Mouse (Mus musculus) testis, adult 2 months (tissue): ENCODE measurements around the gene Gramd2. TPM values are rescaled to one million over a fixed set of nuclear protein-coding genes. Genes with fewer than 3 reads are reported as not detected.

Experiments used
- H3K27ac ChIP-seq: fragments of 200-500 bp; 2 replicates; pipeline ENCODE4 v1.5.1; 2012; ENCODE audit warnings: low read depth, low read length; ENCODE audit not compliant: control insufficient read depth, insufficient read depth
- H3K27me3 ChIP-seq: fragments of 200-500 bp; 2 replicates; pipeline ENCODE4 v1.6.1; 2012; ENCODE audit warnings: mild to moderate bottlenecking, low read length, moderate library complexity; ENCODE audit not compliant: control insufficient read depth, insufficient read depth
- H3K36me3 ChIP-seq: fragments of 200-500 bp; 2 replicates; pipeline ENCODE4 v1.6.1; 2012; ENCODE audit warnings: mild to moderate bottlenecking, low read length; ENCODE audit not compliant: control insufficient read depth, insufficient read depth
- H3K4me1 ChIP-seq: fragments of 200-500 bp; 2 replicates; pipeline ENCODE4 v1.6.1; 2012; ENCODE audit warnings: low read length; ENCODE audit not compliant: control insufficient read depth, insufficient read depth
- H3K4me3 ChIP-seq: fragments of 200-500 bp; 2 replicates; pipeline ENCODE4 v1.5.1; 2012; ENCODE audit warnings: low read depth, mild to moderate bottlenecking, low read length, moderate library complexity, mixed read lengths; ENCODE audit not compliant: control insufficient read depth
- CTCF ChIP-seq: fragments of 200-500 bp; IDR thresholded peaks from 2 replicates; pipeline ENCODE4 v1.5.1; 2012; ENCODE audit warnings: low read depth, mild to moderate bottlenecking, inconsistent platforms, low read length, moderate library complexity; ENCODE audit not compliant: control insufficient read depth, insufficient read depth, insufficient replicate concordance
- POLR2A ChIP-seq: fragments of 200-500 bp; IDR thresholded peaks from 2 replicates; pipeline ENCODE4 v1.6.1; 2012; ENCODE audit warnings: low read depth, mild to moderate bottlenecking, inconsistent platforms, low read length, moderate library complexity; ENCODE audit not compliant: control insufficient read depth
- polyA plus RNA-seq: library from polyadenylated mRNA; depleted of rRNA; stranded (reverse); fragments of >200 nt; gene quantifications from 2 replicates; pipeline ENCODE4 v1.2.3, GENCODE M21; 2012

Gene Gramd2
- polyA plus RNA-seq, 1 experiment = 14.5 TPM

GRCm38 (mm10) chr9:59669172-59669571 lies 10.8 kb upstream of the Gramd2 start:
- H3K4me1 ChIP-seq = no peaks in the 10 kb centered on the region
- TF ChIP-seq CTCF (no peak), POLR2A (no peak)

GRCm38 (mm10) chr9:59672195-59672894 lies 7.6 kb upstream of the Gramd2 start:
- no peaks in the 10 kb centered on the region for H3K36me3 ChIP-seq
- no peak overlapping the region for H3K27ac ChIP-seq
- no peaks in the 10 kb centered on the region for H3K27me3 ChIP-seq
- TF ChIP-seq CTCF = no peak
- no peak for TF ChIP-seq POLR2A
- no peaks in the 10 kb centered on the region for H3K4me1 ChIP-seq
- H3K4me3 ChIP-seq = no peak overlapping the region

More at GRCm38 (mm10) chr9:59669172-59669571, 10.8 kb upstream of the Gramd2 start:
- Histone ChIP-seq H3K4me3 (no peak overlapping the region), H3K27me3 (no peaks in the 10 kb centered on the region), H3K36me3 (no peaks in the 10 kb centered on the region), H3K27ac (no peak overlapping the region)

GRCm38 (mm10) chr9:59673427-59673826 lies 6.5 kb upstream of the Gramd2 start:
- Histone ChIP-seq H3K27ac (no peak overlapping the region), H3K4me1 (no peaks in the 10 kb centered on the region), H3K27me3 (no peaks in the 10 kb centered on the region), H3K36me3 (no peaks in the 10 kb centered on the region), H3K4me3 (no peak overlapping the region)
- TF ChIP-seq POLR2A (no peak), CTCF (no peak)

DNA sequence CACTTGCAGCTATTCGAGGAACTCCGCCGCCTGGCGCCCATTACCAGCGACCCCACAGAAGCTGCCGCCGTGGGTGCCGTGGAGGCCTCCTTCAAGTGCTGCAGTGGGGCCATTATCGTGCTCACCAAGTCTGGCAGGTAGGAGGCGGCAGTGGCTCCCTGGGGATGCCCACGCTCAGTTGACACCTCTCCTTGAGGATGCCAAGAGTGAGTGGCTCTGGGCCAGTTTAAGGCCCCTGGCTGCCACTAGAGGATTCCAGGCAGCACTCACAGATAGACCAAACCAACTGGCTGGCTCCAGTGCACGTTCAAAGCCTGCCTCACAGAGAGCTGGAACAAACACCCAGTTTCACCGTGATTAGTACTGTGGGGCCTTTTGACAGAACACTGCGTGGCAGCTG lies 4.3 kb upstream of the Gramd2 start:
- H3K27me3 ChIP-seq = no peaks in the 10 kb centered on the region
- H3K4me1 ChIP-seq = peaks cover 11% of the 10 kb centered on the region
- H3K36me3 ChIP-seq = no peaks in the 10 kb centered on the region
- no peak overlapping the region for H3K27ac ChIP-seq
- H3K4me3 ChIP-seq = no peak overlapping the region
- no peak for TF ChIP-seq CTCF
- TF ChIP-seq POLR2A = no peak

DNA sequence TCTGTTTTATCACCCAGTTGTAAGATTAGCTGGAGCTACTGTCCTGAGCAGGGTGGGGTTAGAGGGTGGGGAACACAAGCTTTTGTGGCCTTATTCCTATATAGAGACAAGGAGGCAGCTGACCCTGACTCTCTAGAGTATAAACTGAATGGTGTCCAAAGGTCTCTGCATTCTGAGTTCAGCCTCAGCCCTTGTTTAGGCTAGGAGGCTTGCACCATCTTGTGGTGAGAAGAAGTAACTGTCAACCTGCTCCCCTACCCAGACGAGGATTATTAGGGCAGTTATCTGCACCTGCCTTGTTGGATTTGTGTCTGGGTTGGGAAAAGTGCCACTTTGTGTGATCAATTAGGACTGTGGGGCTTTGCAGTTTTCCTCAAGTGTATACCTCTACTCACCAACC lies 1.6 kb upstream of the Gramd2 start:
- Histone ChIP-seq H3K4me1 (peaks cover 18% of the 10 kb centered on the region), H3K36me3 (no peaks in the 10 kb centered on the region), H3K27ac (no peak overlapping the region), H3K27me3 (no peaks in the 10 kb centered on the region), H3K4me3 (no peak overlapping the region)
- TF ChIP-seq CTCF (no peak), POLR2A (no peak)

DNA sequence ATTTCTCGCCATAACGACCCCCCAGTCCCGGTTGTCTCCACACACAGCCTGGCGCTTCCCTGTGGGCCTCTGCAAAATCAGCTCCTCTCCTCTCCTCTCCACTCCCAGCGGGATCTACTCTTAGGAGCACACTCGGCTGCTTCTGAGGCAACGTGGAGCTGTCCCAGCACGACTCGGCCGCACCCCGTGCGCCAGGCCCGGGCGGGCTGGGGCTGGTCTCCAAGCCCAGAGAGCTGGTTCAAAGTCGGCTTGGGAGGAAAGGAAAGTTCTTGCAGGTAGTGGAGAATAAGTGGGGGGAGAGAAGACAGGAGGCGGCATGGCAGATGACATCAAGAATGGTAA lies 561 bp downstream of the Gramd2 start:
- Histone ChIP-seq H3K4me1 (peaks cover 18% of the 10 kb centered on the region), H3K27me3 (no peaks in the 10 kb centered on the region), H3K4me3 (peak overlapping the region; percentile 94), H3K27ac (peak overlapping the region; percentile 42; the same call in 1 of the 2 replicates), H3K36me3 (no peaks in the 10 kb centered on the region)
- TF ChIP-seq POLR2A (no peak), CTCF (no peak)

GRCm38 (mm10) chr9:59684020-59684419 lies 4.1 kb downstream of the Gramd2 start:
- Histone ChIP-seq H3K4me3 (no peak overlapping the region), H3K36me3 (no peaks in the 10 kb centered on the region), H3K4me1 (peaks cover 18% of the 10 kb centered on the region), H3K27me3 (no peaks in the 10 kb centered on the region), H3K27ac (no peak overlapping the region)
- TF ChIP-seq CTCF = no peak
